Mouse (Mus musculus) megakaryocyte-erythroid progenitor cell, adult 5-6 weeks (primary cell): Measurements from ENCODE around the gene Rnf207. TPM values are rescaled to one million over a fixed set of nuclear protein-coding genes. Genes with fewer than 3 reads are reported as not detected.

ENCODE experiments used
- ATAC-seq: replicated peaks from 2 replicates; pipeline ENCODE4 v1.8.0; 2016; ENCODE audit warnings: mild to moderate bottlenecking, inconsistent platforms; ENCODE audit not compliant: severe bottlenecking, poor library complexity, low FRiP score, low TSS enrichment
- total RNA-seq, 2 experiments: library from RNA; stranded (forward) in 1 of 2; stranded (reverse) in 1 of 2; fragments of 200-1000, 215-1000 nt in 1 of 2; fragments of >200 nt in 1 of 2; fragmentation: Nextera tagmentation in 1 of 2; gene quantifications; 2 replicates each; pipeline ENCODE4 v1.2.3; 2014 to 2017

Gene Rnf207
- total RNA-seq, 2 experiments from 2014 or later: not detected

- no peak for ATAC-seq
Measured at GRCm38 (mm10) chr4:152298836-152299235, 20.0 kb downstream of the Rnf207 start.

DNA sequence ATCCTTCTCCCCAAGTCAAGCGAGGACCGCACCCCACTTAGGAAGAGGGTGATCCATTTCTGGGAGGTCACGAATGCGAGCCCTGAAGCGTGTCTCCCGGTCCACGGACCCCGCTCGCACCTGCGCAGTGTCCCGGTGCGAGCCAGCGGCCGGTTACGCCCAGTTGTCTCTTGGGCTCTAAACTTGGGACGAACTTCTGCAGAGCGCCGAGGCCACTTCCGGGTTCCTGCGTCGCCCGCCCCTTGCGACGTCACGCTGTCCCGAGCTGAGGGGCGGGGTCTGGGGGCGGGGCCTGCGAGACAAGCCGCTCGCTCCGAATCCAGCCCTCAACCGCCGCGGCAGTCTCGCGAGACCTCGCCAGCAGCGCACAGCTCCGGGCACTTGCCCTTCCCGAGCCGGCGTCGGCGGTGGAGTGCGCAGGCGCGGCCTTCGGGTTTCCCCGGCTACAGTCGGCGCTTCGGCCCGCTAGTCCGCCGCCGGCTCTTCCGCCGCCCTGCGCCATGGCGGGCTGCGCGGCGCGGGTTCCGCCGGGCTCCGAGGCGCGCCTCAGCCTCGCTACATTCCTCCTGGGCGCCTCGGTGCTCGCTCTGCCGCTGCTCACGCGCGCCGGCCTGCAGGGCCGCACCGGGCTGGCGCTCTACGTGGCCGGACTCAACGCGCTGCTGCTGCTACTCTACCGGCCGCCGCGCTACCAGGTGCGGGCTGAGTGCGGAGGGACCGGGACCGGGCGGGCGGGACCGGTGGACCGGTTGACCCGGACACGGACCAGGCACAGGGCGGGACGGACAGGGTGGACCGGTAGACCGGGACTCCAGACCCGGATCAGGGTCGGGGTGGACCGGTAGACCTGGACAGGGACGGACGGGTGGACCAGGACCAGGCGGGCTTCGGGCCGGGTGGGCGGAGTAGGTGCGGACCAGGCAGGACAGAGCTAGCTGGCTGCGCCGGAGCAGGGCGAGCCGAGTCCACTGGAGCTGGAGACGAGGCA, 21.6 kb downstream of the Rnf207 start, which contains the start of gene Icmt:
TSS of gene Icmt (plus strand) at position 354 of the 988 bp plus-strand sequence.
- peak; percentile 81 for ATAC-seq

- ATAC-seq: no peak
Measured at GRCm38 (mm10) chr4:152296371-152296770, 22.4 kb downstream of the Rnf207 start.

DNA sequence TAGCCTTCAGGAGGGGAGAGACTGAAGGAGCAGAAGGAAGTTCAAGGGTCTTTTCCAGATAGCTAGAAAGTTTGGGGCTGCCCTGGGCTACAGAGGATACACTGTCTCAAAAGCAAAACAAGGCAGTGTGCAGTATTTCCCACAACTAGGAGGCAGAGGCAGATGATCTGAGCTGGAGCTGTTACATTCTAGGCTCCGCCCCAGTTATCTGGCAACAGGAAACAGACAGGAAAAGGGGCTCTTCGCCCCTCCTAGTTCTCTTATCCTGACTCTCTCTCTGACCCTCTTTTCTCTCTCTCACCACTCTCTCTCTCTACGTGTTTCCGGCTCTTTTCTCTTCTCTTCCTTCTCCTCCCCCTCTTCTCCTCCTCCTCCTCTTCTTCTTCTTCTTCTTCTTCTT, 22.9 kb downstream of the Rnf207 start:
- ATAC-seq: peak; percentile 60

- ATAC-seq: no peak
Measured at GRCm38 (mm10) chr4:152294188-152294929, 24.4 kb downstream of the Rnf207 start.

DNA sequence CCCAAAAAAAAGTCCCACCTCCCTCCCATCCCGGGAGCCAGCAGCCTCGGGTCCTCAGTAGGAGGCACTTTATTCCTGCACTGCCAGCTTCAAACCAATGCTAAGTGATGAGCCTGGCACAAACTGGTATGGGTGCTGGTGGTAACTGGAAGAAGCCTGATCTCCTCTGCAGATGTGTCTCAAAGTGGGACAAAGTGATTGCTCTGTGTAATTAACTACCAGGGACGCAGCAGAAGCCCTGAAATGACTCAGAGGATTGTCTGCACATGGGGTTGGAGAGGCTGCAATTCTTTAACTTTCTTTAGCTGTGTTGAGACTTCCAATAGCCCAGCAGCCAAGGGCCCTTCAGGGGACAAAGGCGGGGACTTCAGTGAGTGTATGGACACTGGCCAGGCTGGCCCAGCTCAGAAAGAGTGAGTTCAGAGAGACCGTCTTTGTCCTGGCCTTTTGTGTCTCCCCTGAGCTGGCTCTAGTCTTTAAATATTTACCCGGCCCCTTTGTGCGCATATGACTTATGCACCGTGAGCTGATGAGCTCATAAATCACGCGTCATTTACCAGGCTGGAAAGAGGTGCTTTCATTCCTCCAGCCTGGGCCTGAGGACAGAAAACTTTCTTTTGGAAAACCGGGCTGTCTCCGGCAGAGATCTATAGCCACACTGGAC, 26.6 kb downstream of the Rnf207 start:
- no peak for ATAC-seq

DNA sequence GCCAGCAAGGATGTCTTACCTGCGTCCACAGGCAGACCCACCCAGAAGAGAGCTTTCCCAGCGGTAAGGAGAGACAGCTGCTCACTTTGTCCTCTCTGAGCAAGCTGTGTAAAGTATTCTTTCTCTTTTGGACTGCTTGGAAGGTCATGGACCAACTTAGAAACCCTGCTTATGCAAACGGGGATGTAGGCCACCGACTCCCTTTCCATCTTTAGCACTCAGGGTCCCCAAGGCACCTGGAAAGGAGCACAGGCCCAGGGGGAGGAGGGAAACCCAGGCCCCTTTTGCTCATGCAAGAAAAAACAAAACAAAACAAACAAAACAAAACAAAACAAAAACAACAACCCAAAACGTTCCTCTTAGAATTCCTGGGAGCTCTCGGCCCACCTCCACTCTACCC, 27.2 kb downstream of the Rnf207 start, which contains the start of gene Hes3:
TSS of gene Hes3 (minus strand) at position 101 of the 400 bp plus-strand sequence.
- no peak for ATAC-seq

DNA sequence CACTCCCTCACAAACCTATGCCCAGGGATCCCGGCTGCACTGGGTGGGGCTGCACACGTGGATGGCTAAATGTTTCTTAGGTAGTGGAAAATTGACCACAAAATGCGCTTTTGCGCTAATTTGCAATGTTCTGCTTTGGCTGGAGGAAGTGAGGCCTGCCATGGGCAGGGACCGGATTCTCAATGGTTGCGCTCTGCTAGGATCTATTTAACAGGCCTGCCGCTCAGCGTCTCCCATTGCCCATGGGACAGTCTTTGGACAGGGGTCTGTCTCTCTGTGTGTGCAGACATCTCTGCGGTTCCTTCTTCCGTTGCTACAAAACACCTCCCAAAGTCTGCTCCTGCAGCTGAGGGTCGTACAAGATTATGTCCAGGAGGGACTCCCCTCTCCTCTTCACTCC, 27.8 kb downstream of the Rnf207 start:
- ATAC-seq: no peak

DNA sequence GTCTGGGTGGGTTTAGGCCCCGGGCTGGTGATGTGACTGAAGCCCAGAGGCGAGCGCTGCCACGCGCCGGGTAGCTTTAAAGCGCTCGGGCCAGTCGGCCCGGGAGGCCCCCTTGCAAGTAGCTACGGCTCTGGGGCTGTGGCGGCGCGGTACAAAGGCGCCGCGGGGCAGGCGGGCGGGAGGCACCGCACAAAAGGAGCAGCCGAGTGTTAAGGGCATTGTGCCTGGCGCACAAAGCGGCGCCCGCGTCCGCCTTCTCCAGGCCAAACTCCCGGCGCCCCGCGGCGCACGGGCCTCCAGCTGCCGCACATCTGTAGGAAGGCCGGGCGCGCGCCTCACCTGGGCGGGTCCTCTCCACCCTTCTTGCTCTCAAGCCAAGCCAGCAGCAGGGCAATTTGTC, 28.4 kb downstream of the Rnf207 start:
- no peak for ATAC-seq

GRCm38 (mm10) chr4:152288398-152288945, 30.3 kb downstream of the Rnf207 start:
- no peak for ATAC-seq

DNA sequence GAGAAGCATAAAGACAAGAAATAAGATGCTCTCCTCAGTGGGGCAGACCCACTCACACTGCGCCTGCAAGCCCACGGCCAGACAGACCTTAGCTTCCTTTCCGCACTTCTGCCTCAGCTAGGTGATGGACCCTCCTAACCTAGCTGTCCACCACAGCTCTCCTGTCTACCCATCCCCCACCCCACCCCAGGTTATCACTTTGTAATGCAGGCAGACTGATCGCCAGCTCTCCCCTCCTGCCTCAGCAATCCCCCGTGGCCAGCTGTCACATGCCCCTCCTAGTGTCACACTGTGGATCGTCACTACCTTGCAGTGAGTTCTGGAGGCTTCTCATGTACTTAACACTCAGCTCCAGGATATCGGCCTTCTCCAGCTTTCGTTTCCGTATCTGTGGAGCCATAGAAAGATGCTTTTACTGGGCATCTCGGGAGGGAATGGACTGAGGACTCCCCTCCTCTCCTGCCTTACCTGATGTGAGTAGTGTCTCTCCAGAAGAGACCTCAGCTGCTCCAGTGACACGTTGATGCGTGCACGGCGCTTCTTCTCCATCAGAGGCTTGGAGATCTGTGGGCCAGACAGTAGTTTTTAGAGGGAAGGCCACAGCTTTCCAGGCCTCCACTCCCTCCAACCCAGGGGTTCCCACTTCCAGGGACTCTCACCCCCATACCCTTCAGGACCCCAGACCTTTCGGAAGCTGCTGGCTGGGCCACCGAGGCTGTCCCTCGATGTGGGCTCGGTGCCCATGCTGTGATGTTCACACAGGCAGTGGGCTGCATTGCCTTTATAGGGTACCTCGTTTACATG, 31.3 kb downstream of the Rnf207 start:
- ATAC-seq: 0 out of 2 replicates have a peak, but pooled peaks have one; percentile 4

DNA sequence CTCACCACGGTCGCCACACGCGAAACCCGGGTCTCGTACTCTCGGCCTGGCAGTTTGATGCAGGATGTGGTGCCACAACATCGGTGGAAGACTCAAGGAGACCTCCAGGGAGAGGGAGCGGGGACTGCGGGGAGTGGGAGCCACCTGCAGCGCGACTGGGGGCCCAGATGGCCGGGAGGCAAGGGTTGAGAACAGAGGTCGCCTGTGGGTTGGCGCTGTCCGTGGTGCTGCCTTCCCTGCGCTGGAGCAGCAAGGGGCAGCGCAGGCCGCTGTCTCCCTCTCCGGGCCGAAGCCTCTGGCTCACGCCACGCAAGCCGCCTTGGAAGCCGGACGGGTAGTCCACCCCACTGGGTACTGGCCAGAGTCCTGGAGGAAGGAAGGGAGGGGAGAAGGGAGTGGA, 31.9 kb downstream of the Rnf207 start:
- ATAC-seq: peak; percentile 65

DNA sequence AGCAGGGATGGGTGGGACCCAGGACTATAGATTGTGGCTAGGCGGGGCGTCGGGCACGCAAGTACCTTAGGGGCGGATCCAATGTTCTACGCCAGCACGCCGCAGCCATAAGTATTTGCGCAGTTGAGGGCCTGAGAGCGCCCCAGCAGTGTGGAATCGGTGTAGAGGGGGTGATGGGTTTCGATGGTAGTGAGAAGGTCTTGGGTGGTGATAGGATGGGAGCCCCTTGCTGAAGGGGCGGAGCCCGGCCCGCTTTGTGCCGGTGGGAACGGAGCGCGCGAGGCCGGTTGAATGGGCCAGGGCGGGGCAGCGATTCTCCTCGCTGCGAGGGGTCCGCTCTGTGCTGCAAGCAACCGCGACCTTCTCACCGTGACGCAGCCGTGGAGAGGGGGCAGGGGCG, 32.6 kb downstream of the Rnf207 start:
- peak; percentile 27 for ATAC-seq

- no peak for ATAC-seq
Measured at GRCm38 (mm10) chr4:152285505-152285904, 33.3 kb downstream of the Rnf207 start.

GRCm38 (mm10) chr4:152283186-152283950, 35.4 kb downstream of the Rnf207 start:
- ATAC-seq: peak; percentile 62

DNA sequence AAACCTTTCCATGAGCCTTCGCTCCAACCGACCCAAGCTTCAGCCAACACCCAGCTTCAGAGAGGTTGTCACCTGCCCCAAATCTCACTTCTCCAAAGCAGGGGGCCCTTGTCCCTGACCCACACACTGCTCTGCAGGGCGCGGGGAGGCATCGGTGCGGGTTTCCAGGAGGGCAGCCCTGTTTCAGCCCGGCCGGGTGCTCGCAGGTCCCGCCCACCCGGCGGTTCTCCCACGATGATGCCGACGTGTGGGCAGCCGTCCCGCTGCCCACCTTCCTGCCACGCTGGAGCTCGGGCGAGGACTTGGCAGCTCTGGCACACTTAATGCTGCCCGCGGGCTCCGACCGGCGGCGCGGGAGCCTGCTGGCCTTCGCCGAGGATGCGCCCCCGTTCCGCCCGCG, 36.1 kb downstream of the Rnf207 start:
- ATAC-seq: no peak

DNA sequence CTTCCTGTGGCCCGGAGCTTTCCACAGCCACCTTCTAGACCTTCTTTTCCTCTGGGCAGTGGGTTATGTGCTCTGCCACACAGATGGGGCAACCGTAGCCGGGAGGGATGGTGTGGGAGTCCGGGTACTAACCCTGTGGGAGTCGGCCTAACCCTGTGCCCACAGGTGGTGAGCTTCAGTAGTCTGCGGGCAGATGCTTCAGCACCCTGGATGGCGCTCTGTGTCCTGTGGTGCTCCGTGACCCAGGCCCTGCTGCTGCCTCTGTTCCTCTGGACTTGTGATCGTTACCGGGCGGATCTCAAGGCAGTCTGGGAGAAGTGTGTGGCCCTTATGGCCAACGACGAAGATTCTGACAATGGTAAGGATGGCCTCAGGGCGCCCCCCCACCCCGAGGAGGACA, 37.2 kb downstream of the Rnf207 start:
- no peak for ATAC-seq

DNA sequence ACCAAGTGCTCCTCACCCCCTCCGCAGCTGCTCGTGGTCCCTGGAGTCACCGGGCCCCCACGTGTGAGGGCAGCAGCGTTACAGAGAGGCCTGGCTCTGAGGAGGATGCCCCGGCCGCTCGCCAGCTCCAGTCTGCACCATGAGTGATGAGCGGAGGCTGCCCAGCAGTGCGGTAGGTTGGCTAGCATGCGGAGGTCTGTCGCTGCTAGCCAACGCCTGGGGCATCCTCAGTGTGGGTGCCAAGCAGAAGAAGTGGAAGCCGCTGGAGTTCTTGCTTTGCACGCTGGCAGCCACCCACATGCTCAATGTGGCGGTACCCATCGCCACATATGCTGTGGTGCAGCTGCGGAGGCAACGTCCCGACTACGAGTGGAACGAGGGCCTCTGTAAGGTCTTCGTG, 39.8 kb downstream of the Rnf207 start:
- no peak for ATAC-seq
